Mouse (Mus musculus) midbrain, embryonic 14.5 days (tissue): Measurements from ENCODE around the gene Pllp. TPM values are rescaled to one million over a fixed set of nuclear protein-coding genes. Genes with fewer than 3 reads are reported as not detected.

Experiments
- ATAC-seq: fragments of 200-750 bp; cut with Nextera tagmentation; 2 replicates; pipeline ENCODE4 v1.8.0; 2017; ENCODE audit warnings: moderate number of reproducible peaks, moderate library complexity; ENCODE audit not compliant: low FRiP score, low TSS enrichment
- DNase-seq: peaks from one replicate; pipeline ENCODE4 v3.0.0-alpha.2; 2015
- H3K27ac ChIP-seq: fragments of 300-500 bp; sonication (generic); replicated peaks from 2 replicates; pipeline ENCODE4 v1.5.1; 2014; ENCODE audit warnings: mild to moderate bottlenecking, low read depth, low read length, moderate library complexity
- H3K27me3 ChIP-seq: fragments of 300-500 bp; sonication (generic); 2 replicates; pipeline ENCODE4 v1.6.1; 2014; ENCODE audit warnings: low read length, control low read depth, mixed read lengths; ENCODE audit not compliant: control insufficient read depth, insufficient read depth
- H3K36me3 ChIP-seq: fragments of 300-500 bp; sonication (generic); 2 replicates; pipeline ENCODE4 v1.6.1; 2014; ENCODE audit warnings: low read length, control low read depth; ENCODE audit not compliant: control insufficient read depth, insufficient read depth
- H3K4me1 ChIP-seq: fragments of 300-500 bp; sonication (generic); 2 replicates; pipeline ENCODE4 v1.6.1; 2014; ENCODE audit warnings: mild to moderate bottlenecking, antibody characterized with exemption, low read length, control low read depth; ENCODE audit not compliant: control insufficient read depth, insufficient read depth
- H3K4me2 ChIP-seq: fragments of 300-500 bp; sonication (generic); 2 replicates; pipeline ENCODE4 v1.6.1; 2014; ENCODE audit warnings: mild to moderate bottlenecking, low read length, moderate library complexity
- H3K4me3 ChIP-seq: fragments of 300-500 bp; sonication (generic); replicated peaks from 2 replicates; pipeline ENCODE4 v1.5.1; 2014; ENCODE audit warnings: low read depth, low read length
- H3K9ac ChIP-seq: fragments of 300-500 bp; sonication (generic); replicated peaks from 2 replicates; pipeline ENCODE4 v1.6.1; 2014; ENCODE audit warnings: mild to moderate bottlenecking, low read length, moderate library complexity
- H3K9me3 ChIP-seq: fragments of 300-500 bp; sonication (generic); 2 replicates; pipeline ENCODE4 v1.6.1; 2016; ENCODE audit warnings: low read length, control low read depth, mixed read lengths; ENCODE audit not compliant: control insufficient read depth
- whole genome bisulfite sequencing: fragments of 180-500 bp; shearing (Covaris S2); extraction: QIAGEN DNeasy Blood & Tissue Kit; methylation state at CpG from one replicate; pipeline ENCODE4 v1.1.7; 2014; 5-methylcytosine and 5-hydroxymethylcytosine counted together
- polyA plus RNA-seq: library from polyadenylated mRNA; unstranded; fragments of >200 nt; fragmentation: Nextera tagmentation; extraction: Ambion mirVana; gene quantifications from 2 replicates; pipeline ENCODE4 v1.2.1, GENCODE M21; 2014

Gene Pllp
- polyA plus RNA-seq: 0.82 and 1.3 TPM in 2 replicates

DNA sequence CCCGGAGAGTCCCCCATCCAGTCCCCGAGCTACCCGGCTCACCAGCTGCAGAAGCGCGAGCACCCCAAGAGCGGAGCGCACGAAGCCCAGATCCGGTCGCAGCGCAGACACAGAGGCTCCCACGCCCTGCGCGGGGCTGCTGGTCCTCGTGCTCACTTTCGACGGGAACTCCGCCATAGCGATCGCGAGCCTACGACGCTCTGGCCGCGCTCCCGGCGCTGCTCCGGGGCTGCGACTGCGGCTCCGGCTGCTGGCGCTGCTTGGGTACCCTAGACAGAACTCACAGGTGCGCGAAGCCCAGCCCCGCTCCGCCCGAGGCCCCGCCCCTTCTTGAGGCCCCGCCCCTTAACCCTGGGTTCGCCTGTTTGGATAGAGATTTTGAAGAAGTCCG lies at the start of gene Pllp:
Gene Pllp (minus strand): TSS at position 285 of the 391 bp plus-strand sequence.
- WGBS: under 1% methylated on average over 41 of the region's 41 CpGs
- DNase-seq (peak; percentile 73), ATAC-seq (peak; percentile 37)
- Histone ChIP-seq H3K9me3 (no peaks in the 10 kb centered on the region), H3K9ac (peak within 1 kb of the TSS; percentile 40; the same call in 1 of the 2 replicates), H3K4me3 (peak within 1 kb of the TSS; percentile 38), H3K4me2 (peak within 1 kb of the TSS; percentile 68), H3K27ac (no peak within 1 kb of the TSS), H3K4me1 (peaks cover 12% of the 10 kb centered on the region), H3K27me3 (peaks cover 43% of the 10 kb centered on the region), H3K36me3 (no peaks in the 10 kb centered on the region)

DNA sequence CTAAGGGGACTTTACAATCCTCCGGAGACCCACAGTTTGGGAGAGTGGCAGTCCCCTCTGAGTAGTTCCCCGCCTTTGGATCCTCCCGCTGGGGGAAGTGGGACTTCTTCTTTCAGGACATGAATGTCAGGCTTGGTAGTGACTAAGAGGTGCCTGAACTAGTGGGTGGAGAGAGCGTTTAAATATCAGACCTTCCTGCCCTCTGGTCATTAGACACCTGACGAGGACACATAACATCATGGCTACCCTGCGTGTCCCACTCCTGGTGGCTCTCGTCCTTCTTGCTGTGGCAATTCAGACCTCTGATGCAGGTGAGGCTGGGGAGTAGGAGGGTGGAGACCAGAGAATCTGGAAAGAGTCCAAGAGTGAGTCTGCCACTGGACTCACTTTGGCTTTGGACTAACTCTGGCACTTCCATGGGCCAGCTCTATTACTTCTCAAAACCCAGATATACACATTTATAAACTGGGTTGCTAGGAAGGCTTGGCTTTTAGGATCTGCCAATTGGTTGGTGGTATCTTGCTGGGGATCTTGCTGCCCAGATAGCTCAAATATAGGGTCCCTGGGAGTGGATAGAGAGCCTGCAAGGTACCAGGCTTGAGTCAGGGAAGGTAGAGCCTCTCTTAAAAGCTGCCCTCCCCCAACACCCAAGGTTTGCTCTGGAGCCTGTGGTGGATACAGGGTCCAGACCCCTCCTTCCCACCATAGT lies 49.6 kb upstream of the Pllp start, which contains the start of gene Ccl22:
Gene Ccl22 (plus strand): TSS at position 115 of the 709 bp plus-strand sequence.
- no peak for DNase-seq
- no peaks in the 10 kb centered on the region for H3K36me3 ChIP-seq
- ATAC-seq: no peak
- no peak within 1 kb of the TSS for H3K27ac ChIP-seq
- H3K9me3 ChIP-seq: no peaks in the 10 kb centered on the region
- no peak within 1 kb of the TSS for H3K9ac ChIP-seq
- H3K27me3 ChIP-seq: no peaks in the 10 kb centered on the region
- no peak within 1 kb of the TSS for H3K4me2 ChIP-seq
- WGBS: 92% methylated on average over 7 of the region's 7 CpGs
- no peak within 1 kb of the TSS for H3K4me3 ChIP-seq
- no peaks in the 10 kb centered on the region for H3K4me1 ChIP-seq

DNA sequence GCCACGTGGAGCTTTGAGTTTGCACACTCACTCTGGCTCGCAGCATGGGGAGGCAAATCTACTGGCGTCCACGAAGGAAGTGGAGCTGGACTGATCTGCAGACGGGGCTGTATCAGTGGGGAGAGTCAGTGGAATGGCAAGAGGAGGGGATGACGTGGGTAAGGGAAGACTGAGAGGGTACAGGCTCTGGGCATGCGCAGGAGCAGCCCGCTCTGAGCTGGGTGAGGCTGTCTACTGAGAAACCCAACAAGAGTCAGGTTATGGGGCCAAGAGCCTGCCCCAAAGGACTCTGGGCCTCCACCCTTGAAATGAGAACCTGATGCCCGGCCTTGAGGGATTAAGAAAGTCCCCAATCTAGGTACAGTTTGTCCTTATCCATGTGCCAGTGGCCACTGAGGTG lies 48.9 kb upstream of the Pllp start:
- Histone ChIP-seq H3K4me1 (no peaks in the 10 kb centered on the region), H3K9ac (no peak overlapping the region), H3K27ac (no peak overlapping the region), H3K4me3 (no peak overlapping the region), H3K9me3 (no peaks in the 10 kb centered on the region), H3K36me3 (no peaks in the 10 kb centered on the region), H3K27me3 (no peaks in the 10 kb centered on the region), H3K4me2 (no peak overlapping the region)
- ATAC-seq: no peak
- 84% methylated on average over 9 of the region's 9 CpGs for WGBS
- no peak for DNase-seq

DNA sequence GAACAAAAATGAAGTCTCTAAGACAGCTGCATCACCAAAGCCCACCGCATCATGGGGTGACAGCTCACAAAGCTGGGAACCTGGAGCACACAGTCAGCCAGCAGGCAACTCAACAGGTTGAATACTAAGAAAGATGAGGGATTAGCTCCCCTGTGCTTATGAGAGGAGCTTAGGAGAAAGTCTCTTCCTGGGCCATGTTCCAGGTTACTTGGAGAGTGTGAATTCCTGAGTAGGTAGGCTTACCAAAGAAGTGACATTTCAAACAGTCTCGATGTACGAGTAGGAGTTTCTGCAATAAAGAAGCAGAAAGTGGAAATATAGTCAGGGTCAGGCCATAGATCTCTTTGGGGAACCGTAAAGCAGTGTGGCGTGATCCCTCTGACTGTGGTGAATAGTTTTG lies 48.4 kb upstream of the Pllp start:
- 89% methylated on average over 5 of the region's 5 CpGs for WGBS
- Histone ChIP-seq H3K4me1 (no peaks in the 10 kb centered on the region), H3K27ac (no peak overlapping the region), H3K4me3 (no peak overlapping the region), H3K4me2 (no peak overlapping the region), H3K9ac (no peak overlapping the region), H3K9me3 (no peaks in the 10 kb centered on the region), H3K36me3 (no peaks in the 10 kb centered on the region), H3K27me3 (no peaks in the 10 kb centered on the region)
- no peak for DNase-seq
- ATAC-seq: no peak

DNA sequence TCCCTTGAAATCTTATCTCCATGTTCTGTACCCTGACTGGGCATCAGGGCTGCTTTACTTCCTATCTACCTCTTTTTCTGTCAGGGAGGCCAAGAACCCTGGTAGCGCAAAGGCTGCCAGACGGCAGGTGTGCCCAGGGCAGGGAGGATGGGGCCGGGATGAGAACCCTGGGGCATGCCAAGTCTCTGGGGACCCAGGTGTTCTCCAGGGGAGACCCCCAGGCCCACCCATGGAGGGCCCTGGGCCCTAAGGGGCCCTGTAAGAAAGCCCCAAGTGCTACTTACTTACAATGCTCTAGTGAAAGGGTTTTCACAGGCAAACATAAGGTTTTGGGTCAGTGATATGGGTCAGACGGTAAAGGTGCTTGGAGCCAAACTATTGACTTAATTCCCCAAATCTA lies 45.6 kb upstream of the Pllp start:
- H3K27ac ChIP-seq: no peak overlapping the region
- H3K27me3 ChIP-seq: no peaks in the 10 kb centered on the region
- no peak overlapping the region for H3K9ac ChIP-seq
- no peaks in the 10 kb centered on the region for H3K9me3 ChIP-seq
- H3K4me1 ChIP-seq: no peaks in the 10 kb centered on the region
- DNase-seq (no peak), ATAC-seq (no peak)
- H3K36me3 ChIP-seq: no peaks in the 10 kb centered on the region
- H3K4me3 ChIP-seq: no peak overlapping the region
- WGBS: 90% methylated on average over 4 of the region's 4 CpGs
- H3K4me2 ChIP-seq: no peak overlapping the region

DNA sequence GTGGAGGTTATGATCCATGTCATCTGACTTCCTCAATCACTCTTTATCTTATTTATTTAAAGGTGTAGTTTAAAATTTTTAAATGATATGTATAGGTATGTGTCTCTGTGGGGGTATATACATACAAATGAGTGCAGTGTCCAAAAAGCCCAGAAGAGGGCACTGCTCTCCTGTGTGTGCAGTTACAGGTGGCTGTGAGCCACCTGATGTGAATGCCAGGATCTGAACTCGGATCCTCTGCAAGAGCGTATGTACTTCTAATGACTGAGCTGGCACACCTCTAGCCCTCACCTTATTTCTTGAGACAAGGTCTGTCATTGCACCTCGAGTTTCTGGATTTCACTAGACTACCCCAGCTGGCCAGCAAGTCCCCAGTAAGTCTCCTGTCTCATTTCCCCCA lies 44.5 kb upstream of the Pllp start:
- Histone ChIP-seq H3K9me3 (no peaks in the 10 kb centered on the region), H3K4me1 (no peaks in the 10 kb centered on the region), H3K27ac (no peak overlapping the region), H3K4me2 (no peak overlapping the region), H3K27me3 (no peaks in the 10 kb centered on the region), H3K4me3 (no peak overlapping the region), H3K36me3 (no peaks in the 10 kb centered on the region), H3K9ac (no peak overlapping the region)
- DNase-seq: no peak
- no peak for ATAC-seq
- 88% methylated on average over 3 of the region's 3 CpGs for WGBS

DNA sequence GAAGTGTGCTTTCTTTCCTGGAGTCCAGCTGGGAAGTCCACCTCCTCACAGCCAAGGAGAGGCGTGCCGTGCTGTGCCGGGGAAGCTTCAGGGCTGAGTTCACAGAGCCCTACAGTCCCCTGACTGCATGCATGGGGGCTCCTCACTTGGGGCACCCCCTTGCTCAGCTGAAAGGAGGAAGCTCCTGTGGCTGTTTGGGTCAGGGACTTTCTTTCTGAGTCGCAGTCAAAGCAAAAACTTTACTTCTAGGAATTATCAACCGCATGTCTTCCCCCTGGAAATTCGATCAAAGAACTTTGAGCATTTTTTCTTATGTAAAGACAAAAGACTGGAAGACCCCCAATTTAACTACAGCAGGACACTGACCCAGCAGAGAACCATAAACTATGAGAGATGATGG lies 43.8 kb upstream of the Pllp start:
- DNase-seq: no peak
- Histone ChIP-seq H3K4me2 (no peak overlapping the region), H3K36me3 (no peaks in the 10 kb centered on the region), H3K27ac (no peak overlapping the region), H3K27me3 (no peaks in the 10 kb centered on the region), H3K4me1 (no peaks in the 10 kb centered on the region), H3K4me3 (no peak overlapping the region), H3K9ac (no peak overlapping the region), H3K9me3 (no peaks in the 10 kb centered on the region)
- ATAC-seq: no peak
- 92% methylated on average over 6 of the region's 6 CpGs for WGBS

DNA sequence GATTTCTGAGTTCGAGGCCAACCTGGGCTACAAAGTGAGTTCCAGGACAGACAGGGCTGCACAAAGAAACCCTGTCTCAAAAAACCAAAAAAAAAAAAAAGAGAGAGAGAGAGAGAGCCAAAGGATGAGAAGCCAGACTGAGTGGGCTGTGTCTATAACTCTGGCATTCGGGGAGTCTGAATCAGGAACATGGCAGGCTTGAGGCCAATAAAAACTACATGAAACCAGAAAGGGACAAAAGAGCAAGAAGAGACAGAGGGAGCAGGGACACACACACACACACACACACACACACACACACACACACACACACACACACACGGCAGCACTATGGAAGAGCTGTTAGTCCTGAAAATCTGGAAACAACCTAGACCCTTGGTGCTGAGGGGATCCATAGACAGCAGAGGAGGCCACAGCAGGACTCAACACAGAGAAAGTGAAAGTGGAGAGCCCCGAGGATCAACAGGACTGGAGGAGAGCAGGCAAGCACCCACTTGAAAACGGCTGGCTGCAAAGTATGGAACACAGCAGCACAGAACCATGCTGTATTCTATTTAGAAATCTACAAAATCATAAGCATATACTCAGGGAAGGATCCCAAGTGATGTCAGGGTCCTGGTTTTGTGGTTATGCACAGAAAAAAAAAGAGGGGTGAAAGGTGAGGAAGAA lies 39.5 kb upstream of the Pllp start:
- WGBS: 78% methylated on average over 5 of the region's 5 CpGs
- no peak overlapping the region for H3K4me3 ChIP-seq
- H3K4me1 ChIP-seq: no peaks in the 10 kb centered on the region
- DNase-seq (no peak), ATAC-seq (no peak)
- no peak overlapping the region for H3K4me2 ChIP-seq
- H3K9ac ChIP-seq: no peak overlapping the region
- no peaks in the 10 kb centered on the region for H3K9me3 ChIP-seq
- H3K36me3 ChIP-seq: no peaks in the 10 kb centered on the region
- H3K27ac ChIP-seq: no peak overlapping the region
- H3K27me3 ChIP-seq: no peaks in the 10 kb centered on the region
